Mouse (Mus musculus): Measurements from ENCODE around the gene Vill. TPM values are rescaled to one million over a fixed set of nuclear protein-coding genes. Genes with fewer than 3 reads are reported as not detected.

Vill gene
- polyA plus RNA-seq, 1 experiment: 37.0 TPM

GRCm38 (mm10) chr9:119090462-119090861, 37.9 kb downstream of the Vill start:
- Histone ChIP-seq H3K27me3 (ENCODE audit: control insufficient read depth, insufficient read depth, low read length, poor library complexity, severe bottlenecking) (no peaks in the 10 kb centered on the region), H3K9ac (ENCODE audit: low read depth, poor library complexity, severe bottlenecking) (no peak overlapping the region), H3K4me3 (ENCODE audit: low read depth, low read length) (no peak overlapping the region)

GRCm38 (mm10) chr9:119091581-119092310, 39.2 kb downstream of the Vill start:
- no peak for TF ChIP-seq CTCF (IDR thresholded peaks at IDR 0.05; ENCODE audit: low read depth, low read length)
- TF ChIP-seq EP300 (IDR thresholded peaks at IDR 0.05; ENCODE audit: insufficient read depth, low read depth, low read length): 0 out of 2 replicates have a peak, but pooled peaks have one; percentile 6
- no peak for TF ChIP-seq POLR2A (IDR thresholded peaks at IDR 0.05; ENCODE audit: insufficient read depth, low read length)
- H3K27me3 ChIP-seq (ENCODE audit: control insufficient read depth, insufficient read depth, low read length, poor library complexity, severe bottlenecking): no peaks in the 10 kb centered on the region
- no peaks in the 10 kb centered on the region for H3K9me3 ChIP-seq (replicated peaks; ENCODE audit: control insufficient read depth, insufficient read depth, low read length, poor library complexity, severe bottlenecking)
- H3K4me3 ChIP-seq (ENCODE audit: low read depth, low read length): 0 out of 2 replicates have a peak overlapping the region, but pooled peaks have one; percentile 20
- H3K9ac ChIP-seq (ENCODE audit: low read depth, poor library complexity, severe bottlenecking): no peak overlapping the region
- H3K27ac ChIP-seq (ENCODE audit: insufficient read depth, low read length): no peak overlapping the region
- no peaks in the 10 kb centered on the region for H3K36me3 ChIP-seq (ENCODE audit: control insufficient read depth, insufficient read depth, low read length, poor library complexity, severe bottlenecking)
- peaks cover 16% of the 10 kb centered on the region for H3K4me1 ChIP-seq (ENCODE audit: control insufficient read depth, insufficient read depth, low read length)

More at GRCm38 (mm10) chr9:119090462-119090861, 37.9 kb downstream of the Vill start:
- Histone ChIP-seq H3K36me3 (ENCODE audit: control insufficient read depth, insufficient read depth, low read length, poor library complexity, severe bottlenecking) (no peaks in the 10 kb centered on the region), H3K4me1 (ENCODE audit: control insufficient read depth, insufficient read depth, low read length) (peaks cover 14% of the 10 kb centered on the region), H3K9me3 (replicated peaks; ENCODE audit: control insufficient read depth, insufficient read depth, low read length, poor library complexity, severe bottlenecking) (no peaks in the 10 kb centered on the region), H3K27ac (ENCODE audit: insufficient read depth, low read length) (no peak overlapping the region)
- no peak for TF ChIP-seq CTCF (IDR thresholded peaks at IDR 0.05; ENCODE audit: low read depth, low read length)
- no peak for TF ChIP-seq EP300 (IDR thresholded peaks at IDR 0.05; ENCODE audit: insufficient read depth, low read depth, low read length)
- TF ChIP-seq POLR2A (IDR thresholded peaks at IDR 0.05; ENCODE audit: insufficient read depth, low read length): no peak

GRCm38 (mm10) chr9:119092473-119093418, 40.2 kb downstream of the Vill start:
- H3K4me1 ChIP-seq (ENCODE audit: control insufficient read depth, insufficient read depth, low read length): peaks cover 16% of the 10 kb centered on the region
- no peaks in the 10 kb centered on the region for H3K27me3 ChIP-seq (ENCODE audit: control insufficient read depth, insufficient read depth, low read length, poor library complexity, severe bottlenecking)
- H3K9me3 ChIP-seq (replicated peaks; ENCODE audit: control insufficient read depth, insufficient read depth, low read length, poor library complexity, severe bottlenecking): no peaks in the 10 kb centered on the region
- H3K4me3 ChIP-seq (ENCODE audit: low read depth, low read length): peak overlapping the region; percentile 64
- H3K9ac ChIP-seq (ENCODE audit: low read depth, poor library complexity, severe bottlenecking): peak overlapping the region; percentile 40
- TF ChIP-seq CTCF (IDR thresholded peaks at IDR 0.05; ENCODE audit: low read depth, low read length): no peak
- TF ChIP-seq EP300 (IDR thresholded peaks at IDR 0.05; ENCODE audit: insufficient read depth, low read depth, low read length): no peak
- no peak for TF ChIP-seq POLR2A (IDR thresholded peaks at IDR 0.05; ENCODE audit: insufficient read depth, low read length)
- H3K36me3 ChIP-seq (ENCODE audit: control insufficient read depth, insufficient read depth, low read length, poor library complexity, severe bottlenecking): no peaks in the 10 kb centered on the region
- no peak overlapping the region for H3K27ac ChIP-seq (ENCODE audit: insufficient read depth, low read length)

- no peak for TF ChIP-seq EP300 (IDR thresholded peaks at IDR 0.05; ENCODE audit: insufficient read depth, low read depth, low read length)
- TF ChIP-seq POLR2A (IDR thresholded peaks at IDR 0.05; ENCODE audit: insufficient read depth, low read length): no peak
- TF ChIP-seq CTCF (IDR thresholded peaks at IDR 0.05; ENCODE audit: low read depth, low read length): no peak
- peak within 1 kb of the TSS; percentile 40 for H3K9ac ChIP-seq (ENCODE audit: low read depth, poor library complexity, severe bottlenecking)
- H3K36me3 ChIP-seq (ENCODE audit: control insufficient read depth, insufficient read depth, low read length, poor library complexity, severe bottlenecking): no peaks in the 10 kb centered on the region
- H3K27ac ChIP-seq (ENCODE audit: insufficient read depth, low read length): no peak within 1 kb of the TSS
- peaks cover 16% of the 10 kb centered on the region for H3K4me1 ChIP-seq (ENCODE audit: control insufficient read depth, insufficient read depth, low read length)
- H3K4me3 ChIP-seq (ENCODE audit: low read depth, low read length): peak within 1 kb of the TSS; percentile 64
- no peaks in the 10 kb centered on the region for H3K27me3 ChIP-seq (ENCODE audit: control insufficient read depth, insufficient read depth, low read length, poor library complexity, severe bottlenecking)
- no peaks in the 10 kb centered on the region for H3K9me3 ChIP-seq (replicated peaks; ENCODE audit: control insufficient read depth, insufficient read depth, low read length, poor library complexity, severe bottlenecking)
These were observed 41.1 kb downstream of the Vill start, which contains the start of gene Plcd1 for GRCm38 (mm10) chr9:119093419-119094295. Plcd1 (minus strand) TSS chr9:119093502.

- Histone ChIP-seq H3K4me3 (ENCODE audit: low read depth, low read length) (no peak overlapping the region), H3K36me3 (ENCODE audit: control insufficient read depth, insufficient read depth, low read length, poor library complexity, severe bottlenecking) (no peaks in the 10 kb centered on the region), H3K9me3 (replicated peaks; ENCODE audit: control insufficient read depth, insufficient read depth, low read length, poor library complexity, severe bottlenecking) (no peaks in the 10 kb centered on the region), H3K4me1 (ENCODE audit: control insufficient read depth, insufficient read depth, low read length) (peaks cover 13% of the 10 kb centered on the region), H3K27ac (ENCODE audit: insufficient read depth, low read length) (no peak overlapping the region), H3K27me3 (ENCODE audit: control insufficient read depth, insufficient read depth, low read length, poor library complexity, severe bottlenecking) (no peaks in the 10 kb centered on the region), H3K9ac (ENCODE audit: low read depth, poor library complexity, severe bottlenecking) (no peak overlapping the region)
- no peak for TF ChIP-seq EP300 (IDR thresholded peaks at IDR 0.05; ENCODE audit: insufficient read depth, low read depth, low read length)
- no peak for TF ChIP-seq CTCF (IDR thresholded peaks at IDR 0.05; ENCODE audit: low read depth, low read length)
- no peak for TF ChIP-seq POLR2A (IDR thresholded peaks at IDR 0.05; ENCODE audit: insufficient read depth, low read length)
These were observed 42.0 kb downstream of the Vill start for GRCm38 (mm10) chr9:119094462-119095109.

Measured in ES-Bruce4 (cell line).